Mouse (Mus musculus) mammary gland, adult 2 months (tissue): ENCODE data around the gene Fgfr2. TPM values are rescaled to one million over a fixed set of nuclear protein-coding genes. Genes with fewer than 3 reads are reported as not detected.

ENCODE experiments used
- polyA plus RNA-seq: library from polyadenylated mRNA; depleted of rRNA; stranded (reverse); fragments of >200 nt; gene quantifications from 2 replicates; pipeline ENCODE4 v1.2.3, GENCODE M21; 2012; ENCODE audit warnings: low replicate concordance; rRNA removed

The Fgfr2 gene
- polyA plus RNA-seq, 1 experiment, result 69.7 TPM

Other genes with a start within 250 kb of the Fgfr2 start
- gene Zranb1, start 192.2 kb downstream of the Fgfr2 start, polyA plus RNA-seq, result 4.7 and 13.2 TPM in 2 replicates
- gene Ctbp2, start 1.0 kb upstream of the Fgfr2 start, polyA plus RNA-seq, result 37.7 and 40.6 TPM in 2 replicates